Mouse (Mus musculus): Measurements from ENCODE around the gene Lrriq4. TPM values are rescaled to one million over a fixed set of nuclear protein-coding genes. Genes with fewer than 3 reads are reported as not detected.

Gene Lrriq4
- polyA plus RNA-seq, 1 experiment from 2014 or later, result not detected

Other genes starting within 250 kb of the Lrriq4 start
- 50.8 and 89.3 TPM in 2 replicates for gene Mecom, start 96.5 kb upstream of the Lrriq4 start, polyA plus RNA-seq (2014; fragmentation: Nextera tagmentation; extraction: Ambion mirVana)
- gene Actrt3, start 44.6 kb upstream of the Lrriq4 start, polyA plus RNA-seq (2014; fragmentation: Nextera tagmentation; extraction: Ambion mirVana), result not detected in 2 replicates
- gene Mynn, start 42.4 kb upstream of the Lrriq4 start, polyA plus RNA-seq (2014; fragmentation: Nextera tagmentation; extraction: Ambion mirVana), result 27.2 and 38.1 TPM in 2 replicates
- gene Lrrc34, start 3.4 kb downstream of the Lrriq4 start, polyA plus RNA-seq (2014; fragmentation: Nextera tagmentation; extraction: Ambion mirVana), result 1.9 and 2.5 TPM in 2 replicates
- gene Lrrc31, start 55.3 kb downstream of the Lrriq4 start, polyA plus RNA-seq (2014; fragmentation: Nextera tagmentation; extraction: Ambion mirVana), result 0.24 TPM in 1 of 2 replicates, not detected in the other
- not detected in 2 replicates for gene Samd7, start 101.8 kb downstream of the Lrriq4 start, polyA plus RNA-seq (2014; fragmentation: Nextera tagmentation; extraction: Ambion mirVana)
- gene Sec62, start 148.4 kb downstream of the Lrriq4 start, polyA plus RNA-seq (2014; fragmentation: Nextera tagmentation; extraction: Ambion mirVana), result 98.0 and 108 TPM in 2 replicates
- gene Gpr160, start 211.4 kb downstream of the Lrriq4 start, polyA plus RNA-seq (2014; fragmentation: Nextera tagmentation; extraction: Ambion mirVana), result 7.0 and 10.1 TPM in 2 replicates

Data from kidney, embryonic 14.5 days (tissue).